ENCODE assay signal across 11 mouse cellular contexts in genomic region chr14:46790303-46790702, GRCm38 (mm10). TPM values are rescaled to one million over a fixed set of nuclear protein-coding genes. Genes with fewer than 3 reads are reported as not detected.
DNase-seq lines count a peak whose midpoint lies in the region; ATAC-seq and TF ChIP-seq lines count a peak whose summit lies in the region.
"Had no signal": no experiment of that assay in that cellular context is flagged by ENCODE, and none has a peak within 500 bp of the region (broad histone marks: within the 10 kb centered on the region; RNA-seq: fewer than 3 reads in every experiment).

No protein-coding gene starts in this region.

- H3K27ac ChIP-seq in heart, adult 2 months, result no peak overlapping the region
- H3K27ac ChIP-seq in hindbrain, embryonic 14.5 days, result no peak overlapping the region
- H3K27ac ChIP-seq: limb, embryonic 15.5 days; neural tube, embryonic 12.5 days had no signal

- H3K79me2 ChIP-seq in heart, adult 2 months (replicated peaks; ENCODE audit: control insufficient read depth, insufficient read depth, low read length), result peaks cover under 1% of the 10 kb centered on the region; the same call in 1 of the 2 replicates

- no peak overlapping the region for H3K4me3 ChIP-seq in heart, adult 2 months
- H3K4me3 ChIP-seq in hindbrain, embryonic 14.5 days (replicated peaks; ENCODE audit: low read length), result no peak overlapping the region
- H3K4me3 ChIP-seq: limb, embryonic 15.5 days; neural tube, embryonic 12.5 days had no signal

- peaks cover 3% of the 10 kb centered on the region; the same call in 1 of the 2 replicates for H3K4me1 ChIP-seq in heart, adult 2 months (ENCODE audit: control insufficient read depth, insufficient read depth, low read length)
- peaks cover 9% of the 10 kb centered on the region for H3K4me1 ChIP-seq in hindbrain, embryonic 14.5 days (replicated peaks; ENCODE audit: control insufficient read depth, insufficient read depth, low read length)

- peak; percentile 69 for ATAC-seq in megakaryocyte progenitor cell, adult 5-6 weeks (replicated peaks; ENCODE audit: poor library complexity)
- ATAC-seq in hindbrain, embryonic 14.5 days (ENCODE audit: low FRiP score), result no peak
- ATAC-seq: hindbrain, embryonic 16.5 days had no signal

- no peak for TF ChIP-seq POLR2A in heart, adult 2 months (IDR thresholded peaks at IDR 0.05; ENCODE audit: insufficient read depth, low read depth, low read length)

- 79% methylated on average over 4 of the region's 4 CpGs for WGBS in heart, adult 2 months
- 73% methylated on average over 4 of the region's 4 CpGs for WGBS in hindbrain, embryonic 14.5 days

- H3K4me2 ChIP-seq in hindbrain, embryonic 14.5 days (replicated peaks), result no peak overlapping the region
- H3K4me2 ChIP-seq: limb, embryonic 15.5 days; neural tube, embryonic 12.5 days had no signal

- intact Hi-C loops in heart, adult 2 months (cut with DNase I), result no loop called here
- intact Hi-C loops in left cerebral cortex, postnatal 14 days (cut with DNase I), result no loop called here

- no peak for DNase-seq in heart, adult 2 months
- no peak for DNase-seq in heart, adult 18-20 months
- peak; percentile 42 for DNase-seq in 3T3-L1 (ENCODE audit: low read depth, low spot score)
- peak; percentile 35 for DNase-seq in T-cell, adult 2 months (ENCODE audit: low spot score)
- DNase-seq in left cerebral cortex, postnatal 14 days (ENCODE audit: low spot score in 2 of 2), result no peak
- no peak for DNase-seq in right cerebral cortex, adult 18-20 months
- DNase-seq in hindbrain, embryonic 14.5 days (ENCODE audit: low spot score), result no peak

- no peaks in the 10 kb centered on the region for H3K27me3 ChIP-seq in heart, adult 2 months (ENCODE audit: control insufficient read depth, insufficient read depth, low read length)
- H3K27me3 ChIP-seq in hindbrain, embryonic 14.5 days (ENCODE audit: control insufficient read depth, insufficient read depth, low read length), result no peaks in the 10 kb centered on the region
- H3K27me3 ChIP-seq: limb, embryonic 15.5 days; neural tube, embryonic 12.5 days had no signal

- TF ChIP-seq CTCF in heart, adult 2 months (IDR thresholded peaks at IDR 0.05), result peak; percentile 53

- no peaks in the 10 kb centered on the region; the same call in 1 of the 2 replicates for H3K36me3 ChIP-seq in heart, adult 2 months (ENCODE audit: control insufficient read depth, insufficient read depth, low read length)
- H3K36me3 ChIP-seq in hindbrain, embryonic 14.5 days (replicated peaks; ENCODE audit: control insufficient read depth, insufficient read depth), result no peaks in the 10 kb centered on the region
- H3K36me3 ChIP-seq: limb, embryonic 15.5 days; neural tube, embryonic 12.5 days had no signal

- no peak for TF ChIP-seq EP300 in heart, adult 2 months (IDR thresholded peaks at IDR 0.05; ENCODE audit: insufficient read depth, low read depth, low read length)

- H3K9ac ChIP-seq in heart, adult 2 months (ENCODE audit: low read depth, low read length), result no peak overlapping the region
- no peak overlapping the region for H3K9ac ChIP-seq in hindbrain, embryonic 14.5 days
- H3K9ac ChIP-seq: limb, embryonic 15.5 days; neural tube, embryonic 12.5 days had no signal

- no peaks in the 10 kb centered on the region for H3K9me3 ChIP-seq in hindbrain, embryonic 14.5 days (ENCODE audit: control insufficient read depth, low read length)
- H3K9me3 ChIP-seq: limb, embryonic 15.5 days; neural tube, embryonic 12.5 days had no signal

RNA-seq across cellular contexts. Expression of gene Cnih1, which starts 2.1 kb away (rescaled TPM):
- 10 to 100 TPM; 48.7 TPM for total RNA-seq in heart, adult 2 months (2021)
- polyA plus RNA-seq in heart, adult 2 months (2012; rRNA removed), result 52.2 and 70.4 TPM in 2 replicates
- 10 to 100 TPM; 53.9 to 58.2 TPM for total RNA-seq in heart, adult 18-20 months (2021)
- total RNA-seq in megakaryocyte progenitor cell, adult 5-6 weeks (2015), result 125 and 128 TPM in 2 replicates
- 59.5 and 62.4 TPM in 2 replicates for total RNA-seq in megakaryocyte progenitor cell, adult 5-6 weeks (2017)
- 10 to 100 TPM; 81.3 to 84.4 TPM for total RNA-seq in left cerebral cortex, postnatal 14 days (2021)
- polyA plus RNA-seq in hindbrain, embryonic 14.5 days (2014; fragmentation: Nextera tagmentation; extraction: Ambion mirVana), result 212 and 215 TPM in 2 replicates

RNA-seq across cellular contexts. Expression of gene Cdkn3, which starts 30.0 kb away (rescaled TPM):
- total RNA-seq in heart, adult 2 months (2021), result 1 to 10 TPM in 1 of 2 experiments, under 1 TPM in 1; 0.55 to 1.5 TPM
- polyA plus RNA-seq in heart, adult 2 months (2012; rRNA removed), result 0.70 TPM in 1 of 2 replicates, not detected in the other
- under 1 TPM; 0.74 to 0.82 TPM for total RNA-seq in heart, adult 18-20 months (2021)
- 36.0 and 47.6 TPM in 2 replicates for total RNA-seq in megakaryocyte progenitor cell, adult 5-6 weeks (2015)
- total RNA-seq in megakaryocyte progenitor cell, adult 5-6 weeks (2017), result 37.8 and 54.2 TPM in 2 replicates
- 1 to 10 TPM; 1.5 to 1.8 TPM for total RNA-seq in left cerebral cortex, postnatal 14 days (2021)
- polyA plus RNA-seq in hindbrain, embryonic 14.5 days (2014; fragmentation: Nextera tagmentation; extraction: Ambion mirVana), result 10.9 and 12.9 TPM in 2 replicates

RNA-seq across cellular contexts. Expression of gene Gmfb, which starts 31.7 kb away (rescaled TPM):
- total RNA-seq in heart, adult 2 months (2021), result 10 to 100 TPM; 27.4 to 33.8 TPM
- polyA plus RNA-seq in heart, adult 2 months (2012; rRNA removed), result 7.5 and 17.2 TPM in 2 replicates
- total RNA-seq in heart, adult 18-20 months (2021), result 10 to 100 TPM; 30.0 to 35.0 TPM
- total RNA-seq in megakaryocyte progenitor cell, adult 5-6 weeks (2015), result 68.2 and 70.6 TPM in 2 replicates
- 78.9 and 87.3 TPM in 2 replicates for total RNA-seq in megakaryocyte progenitor cell, adult 5-6 weeks (2017)
- total RNA-seq in left cerebral cortex, postnatal 14 days (2021), result 100 to 1,000 TPM; 159 to 160 TPM
- 149 and 166 TPM in 2 replicates for polyA plus RNA-seq in hindbrain, embryonic 14.5 days (2014; fragmentation: Nextera tagmentation; extraction: Ambion mirVana)

RNA-seq across cellular contexts. Expression of gene Cgrrf1, which starts 41.6 kb away (rescaled TPM):
- total RNA-seq in heart, adult 2 months (2021), result 10 to 100 TPM; 33.5 to 38.5 TPM
- polyA plus RNA-seq in heart, adult 2 months (2012; rRNA removed), result 20.6 and 30.0 TPM in 2 replicates
- 10 to 100 TPM; 29.7 to 36.4 TPM for total RNA-seq in heart, adult 18-20 months (2021)
- total RNA-seq in megakaryocyte progenitor cell, adult 5-6 weeks (2015), result 19.0 and 31.0 TPM in 2 replicates
- 18.4 and 19.0 TPM in 2 replicates for total RNA-seq in megakaryocyte progenitor cell, adult 5-6 weeks (2017)
- total RNA-seq in left cerebral cortex, postnatal 14 days (2021), result 10 to 100 TPM; 22.4 to 24.2 TPM
- 21.3 and 22.1 TPM in 2 replicates for polyA plus RNA-seq in hindbrain, embryonic 14.5 days (2014; fragmentation: Nextera tagmentation; extraction: Ambion mirVana)

Comparison
In these comparisons a context has a peak if more than half of its experiments do, and no peak if none do; other contexts are left out.
1. DNase-seq: peak in 3T3-L1 (single experiment) and T-cell, adult 2 months (single experiment); none in heart, adult 2 months (0 of 2), heart, adult 18-20 months (0 of 2), left cerebral cortex, postnatal 14 days (0 of 2), right cerebral cortex, adult 18-20 months (single experiment) and hindbrain, embryonic 14.5 days (single experiment).
2. RNA of gene Cdkn3, which starts 30.0 kb away (total RNA-seq): 36.0 to 54.2 TPM in megakaryocyte progenitor cell, adult 5-6 weeks; 1.5 to 1.8 TPM in left cerebral cortex, postnatal 14 days, 0.55 to 1.5 TPM in heart, adult 2 months and 0.74 to 0.82 TPM in heart, adult 18-20 months; every median in the first group is over 10 times any median in the second.